Mouse (Mus musculus) liver, adult 2 months (tissue): ENCODE measurements at regions not wholly inside any gene's neighbourhood (a gene's known extent, or its start where the extent isn't known, plus 50 kb on each side); places are given as distances from the start of the nearest gene placed in this dataset.

Experiments
- CTCF ChIP-seq: fragments of 200-500 bp; IDR thresholded peaks from 2 replicates; pipeline ENCODE4 v1.5.1; 2011; ENCODE audit warnings: low read depth, low read length, control low read depth
- POLR2A ChIP-seq: fragments of 200-500 bp; IDR thresholded peaks from 2 replicates; pipeline ENCODE4 v1.6.1; 2011; ENCODE audit warnings: low read length, control low read depth; ENCODE audit not compliant: insufficient read depth; ENCODE audit errors: extremely low read depth

- no peak for TF ChIP-seq CTCF
- TF ChIP-seq POLR2A = no peak
Observed at GRCm38 (mm10) chr6:88965361-88966226, 63.5 kb downstream of the Tpra1 start.
